Mouse (Mus musculus): Measurements from ENCODE around the gene Gm20388. TPM values are rescaled to one million over a fixed set of nuclear protein-coding genes. Genes with fewer than 3 reads are reported as not detected.

The Gm20388 gene
- polyA plus RNA-seq, 1 experiment from 2014 or later = not detected

GRCm38 (mm10) chr8:122299581-122300254, 2389.1 kb downstream of the Gm20388 start:
- H3K4me3 ChIP-seq (ENCODE audit: low read depth, low read length) = no peak overlapping the region
- H3K27ac ChIP-seq (ENCODE audit: low read depth, low read length) = no peak overlapping the region
- H3K36me3 ChIP-seq (ENCODE audit: control insufficient read depth, insufficient read depth, low read length) = no peaks in the 10 kb centered on the region
- H3K9ac ChIP-seq (ENCODE audit: low read length) = no peak overlapping the region
- H3K9me3 ChIP-seq (ENCODE audit: control insufficient read depth, low read length) = no peaks in the 10 kb centered on the region
- H3K27me3 ChIP-seq (ENCODE audit: control insufficient read depth, insufficient read depth, low read length) = no peaks in the 10 kb centered on the region
- H3K4me2 ChIP-seq = no peak overlapping the region
- H3K4me1 ChIP-seq (ENCODE audit: control insufficient read depth, insufficient read depth, low read length) = peaks cover 17% of the 10 kb centered on the region
- DNase-seq (ENCODE audit: low spot score, missing footprints) (no peak), ATAC-seq (ENCODE audit: low FRiP score) (no peak)
- 64% methylated on average over 16 of the region's 16 CpGs for WGBS

GRCm38 (mm10) chr8:122301081-122301480, 2390.4 kb downstream of the Gm20388 start:
- ATAC-seq (ENCODE audit: low FRiP score) (no peak), DNase-seq (ENCODE audit: low spot score, missing footprints) (no peak)
- Histone ChIP-seq H3K36me3 (ENCODE audit: control insufficient read depth, insufficient read depth, low read length) (no peaks in the 10 kb centered on the region), H3K4me3 (ENCODE audit: low read depth, low read length) (no peak overlapping the region), H3K9me3 (ENCODE audit: control insufficient read depth, low read length) (no peaks in the 10 kb centered on the region), H3K4me2 (no peak overlapping the region), H3K27me3 (ENCODE audit: control insufficient read depth, insufficient read depth, low read length) (no peaks in the 10 kb centered on the region), H3K9ac (ENCODE audit: low read length) (no peak overlapping the region), H3K4me1 (ENCODE audit: control insufficient read depth, insufficient read depth, low read length) (peaks cover 15% of the 10 kb centered on the region), H3K27ac (ENCODE audit: low read depth, low read length) (0 out of 2 replicates have a peak overlapping the region, but pooled peaks have one; percentile 5)
- 84% methylated on average over 13 of the region's 13 CpGs for WGBS

DNA sequence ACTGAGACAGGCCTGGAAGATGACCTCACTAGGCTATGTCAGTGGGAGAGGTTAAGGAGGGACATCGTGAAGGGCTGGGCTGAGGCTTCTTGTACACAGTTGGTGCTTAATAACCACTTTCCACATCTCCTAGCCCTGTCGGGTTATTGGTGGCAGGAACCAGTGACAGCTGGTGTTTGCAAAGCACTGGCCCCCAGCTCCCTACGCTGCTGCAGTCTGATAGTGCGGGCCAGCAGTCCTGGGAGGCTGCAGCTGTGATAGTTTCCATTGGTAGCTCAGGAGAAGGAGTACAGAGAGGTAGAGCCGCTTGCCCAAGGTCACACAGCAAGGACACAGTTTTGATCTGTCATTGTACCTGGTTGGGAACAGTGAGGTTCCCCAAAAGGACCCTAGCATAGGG, 2391.2 kb downstream of the Gm20388 start:
- no peak overlapping the region for H3K9ac ChIP-seq (ENCODE audit: low read length)
- no peaks in the 10 kb centered on the region for H3K27me3 ChIP-seq (ENCODE audit: control insufficient read depth, insufficient read depth, low read length)
- H3K4me1 ChIP-seq (ENCODE audit: control insufficient read depth, insufficient read depth, low read length) = peaks cover 7% of the 10 kb centered on the region
- no peak for DNase-seq (ENCODE audit: low spot score, missing footprints)
- H3K9me3 ChIP-seq (ENCODE audit: control insufficient read depth, low read length) = no peaks in the 10 kb centered on the region
- H3K36me3 ChIP-seq (ENCODE audit: control insufficient read depth, insufficient read depth, low read length) = no peaks in the 10 kb centered on the region
- no peak overlapping the region for H3K4me3 ChIP-seq (ENCODE audit: low read depth, low read length)
- ATAC-seq (ENCODE audit: low FRiP score) = no peak
- WGBS = 89% methylated on average over 5 of the region's 5 CpGs
- no peak overlapping the region for H3K27ac ChIP-seq (ENCODE audit: low read depth, low read length)
- no peak overlapping the region for H3K4me2 ChIP-seq

GRCm38 (mm10) chr8:122303451-122303850, 2392.8 kb downstream of the Gm20388 start:
- no peak for DNase-seq (ENCODE audit: low spot score, missing footprints)
- no peak overlapping the region for H3K9ac ChIP-seq (ENCODE audit: low read length)
- H3K9me3 ChIP-seq (ENCODE audit: control insufficient read depth, low read length) = no peaks in the 10 kb centered on the region
- H3K27me3 ChIP-seq (ENCODE audit: control insufficient read depth, insufficient read depth, low read length) = no peaks in the 10 kb centered on the region
- H3K4me3 ChIP-seq (ENCODE audit: low read depth, low read length) = no peak overlapping the region
- 70% methylated on average over 6 of the region's 6 CpGs for WGBS
- no peak overlapping the region for H3K4me2 ChIP-seq
- no peak overlapping the region for H3K27ac ChIP-seq (ENCODE audit: low read depth, low read length)
- no peaks in the 10 kb centered on the region for H3K36me3 ChIP-seq (ENCODE audit: control insufficient read depth, insufficient read depth, low read length)
- peaks cover 2% of the 10 kb centered on the region; the same call in 1 of the 2 replicates for H3K4me1 ChIP-seq (ENCODE audit: control insufficient read depth, insufficient read depth, low read length)
- no peak for ATAC-seq (ENCODE audit: low FRiP score)

GRCm38 (mm10) chr8:122304058-122304457, 2393.4 kb downstream of the Gm20388 start:
- Histone ChIP-seq H3K27me3 (ENCODE audit: control insufficient read depth, insufficient read depth, low read length) (no peaks in the 10 kb centered on the region), H3K27ac (ENCODE audit: low read depth, low read length) (no peak overlapping the region), H3K36me3 (ENCODE audit: control insufficient read depth, insufficient read depth, low read length) (no peaks in the 10 kb centered on the region), H3K4me2 (no peak overlapping the region), H3K9me3 (ENCODE audit: control insufficient read depth, low read length) (no peaks in the 10 kb centered on the region), H3K9ac (ENCODE audit: low read length) (no peak overlapping the region), H3K4me3 (ENCODE audit: low read depth, low read length) (no peak overlapping the region), H3K4me1 (ENCODE audit: control insufficient read depth, insufficient read depth, low read length) (peaks cover 2% of the 10 kb centered on the region; the same call in 1 of the 2 replicates)
- ATAC-seq (ENCODE audit: low FRiP score) (no peak), DNase-seq (ENCODE audit: low spot score, missing footprints) (no peak)
- WGBS = 5% methylated on average over 3 of the region's 3 CpGs

GRCm38 (mm10) chr8:122306660-122307399, 2396.2 kb downstream of the Gm20388 start:
- Histone ChIP-seq H3K4me2 (no peak overlapping the region), H3K27ac (ENCODE audit: low read depth, low read length) (no peak overlapping the region)

GRCm38 (mm10) chr8:122307836-122308235, 2397.2 kb downstream of the Gm20388 start:
- H3K9me3 ChIP-seq (ENCODE audit: control insufficient read depth, low read length) = no peaks in the 10 kb centered on the region
- no peaks in the 10 kb centered on the region for H3K27me3 ChIP-seq (ENCODE audit: control insufficient read depth, insufficient read depth, low read length)
- no peak overlapping the region for H3K9ac ChIP-seq (ENCODE audit: low read length)
- no peaks in the 10 kb centered on the region for H3K36me3 ChIP-seq (ENCODE audit: control insufficient read depth, insufficient read depth, low read length)
- no peak overlapping the region for H3K4me2 ChIP-seq
- DNase-seq (ENCODE audit: low spot score, missing footprints) = no peak
- H3K4me3 ChIP-seq (ENCODE audit: low read depth, low read length) = no peak overlapping the region
- WGBS = 80% methylated on average over 8 of the region's 8 CpGs
- H3K27ac ChIP-seq (ENCODE audit: low read depth, low read length) = no peak overlapping the region
- ATAC-seq (ENCODE audit: low FRiP score) = no peak
- H3K4me1 ChIP-seq (ENCODE audit: control insufficient read depth, insufficient read depth, low read length) = no peaks in the 10 kb centered on the region

More at GRCm38 (mm10) chr8:122306660-122307399, 2396.2 kb downstream of the Gm20388 start:
- DNase-seq (ENCODE audit: low spot score, missing footprints) (no peak), ATAC-seq (ENCODE audit: low FRiP score) (no peak)
- Histone ChIP-seq H3K9ac (ENCODE audit: low read length) (no peak overlapping the region), H3K4me3 (ENCODE audit: low read depth, low read length) (no peak overlapping the region), H3K27me3 (ENCODE audit: control insufficient read depth, insufficient read depth, low read length) (no peaks in the 10 kb centered on the region), H3K9me3 (ENCODE audit: control insufficient read depth, low read length) (no peaks in the 10 kb centered on the region), H3K4me1 (ENCODE audit: control insufficient read depth, insufficient read depth, low read length) (peaks cover 2% of the 10 kb centered on the region; the same call in 1 of the 2 replicates), H3K36me3 (ENCODE audit: control insufficient read depth, insufficient read depth, low read length) (no peaks in the 10 kb centered on the region)
- WGBS = 84% methylated on average over 26 of the region's 26 CpGs

DNA sequence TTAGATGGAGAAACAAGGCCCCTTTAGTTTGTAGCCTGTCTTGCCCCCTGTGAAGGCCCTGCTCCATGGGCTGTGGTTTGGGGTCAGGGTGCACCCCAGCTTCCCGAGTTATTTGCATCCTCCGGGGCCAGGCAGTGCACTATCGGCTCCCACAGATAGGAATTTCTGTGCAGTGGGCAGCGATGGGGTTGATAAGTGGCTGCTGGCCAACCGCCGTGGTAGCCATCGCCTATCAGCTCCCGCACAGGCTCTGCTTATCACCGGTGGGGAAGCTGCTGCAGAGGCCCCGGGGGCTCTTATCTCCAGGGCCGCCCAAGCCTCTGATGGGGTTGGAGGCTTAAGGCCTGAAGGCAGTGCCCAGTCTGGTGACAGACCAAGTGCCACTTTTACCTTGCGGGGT, 2398.6 kb downstream of the Gm20388 start:
- ATAC-seq (ENCODE audit: low FRiP score) (no peak), DNase-seq (ENCODE audit: low spot score, missing footprints) (no peak)
- Histone ChIP-seq H3K9me3 (ENCODE audit: control insufficient read depth, low read length) (no peaks in the 10 kb centered on the region), H3K27me3 (ENCODE audit: control insufficient read depth, insufficient read depth, low read length) (no peaks in the 10 kb centered on the region), H3K27ac (ENCODE audit: low read depth, low read length) (no peak overlapping the region), H3K9ac (ENCODE audit: low read length) (no peak overlapping the region), H3K4me2 (no peak overlapping the region), H3K4me3 (ENCODE audit: low read depth, low read length) (no peak overlapping the region), H3K4me1 (ENCODE audit: control insufficient read depth, insufficient read depth, low read length) (no peaks in the 10 kb centered on the region), H3K36me3 (ENCODE audit: control insufficient read depth, insufficient read depth, low read length) (no peaks in the 10 kb centered on the region)
- 81% methylated on average over 12 of the region's 12 CpGs for WGBS

DNA sequence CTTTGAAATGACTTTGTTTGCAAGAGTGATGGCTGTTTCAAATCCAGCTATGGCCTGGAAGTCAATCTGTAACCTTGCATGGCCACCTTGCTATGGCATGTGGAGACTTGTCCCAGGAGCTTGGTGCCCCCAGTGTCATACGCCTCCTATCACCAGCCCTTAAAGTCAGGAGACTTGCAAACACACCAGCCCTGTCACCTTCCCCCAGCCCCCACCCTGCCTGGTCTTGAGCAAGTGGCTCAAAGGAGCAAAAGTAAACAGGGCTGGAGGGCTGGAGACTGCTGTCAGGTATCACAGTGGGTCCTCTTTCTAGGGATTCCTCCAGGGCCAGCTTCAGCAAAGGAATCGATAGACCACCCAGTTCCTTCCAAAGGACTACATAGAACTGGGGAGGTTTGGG, 2400.5 kb downstream of the Gm20388 start:
- H3K4me2 ChIP-seq = no peak overlapping the region
- ATAC-seq (ENCODE audit: low FRiP score) (no peak), DNase-seq (ENCODE audit: low spot score, missing footprints) (no peak)
- no peaks in the 10 kb centered on the region for H3K4me1 ChIP-seq (ENCODE audit: control insufficient read depth, insufficient read depth, low read length)
- H3K27me3 ChIP-seq (ENCODE audit: control insufficient read depth, insufficient read depth, low read length) = no peaks in the 10 kb centered on the region
- H3K9me3 ChIP-seq (ENCODE audit: control insufficient read depth, low read length) = no peaks in the 10 kb centered on the region
- no peak overlapping the region for H3K9ac ChIP-seq (ENCODE audit: low read length)
- 75% methylated on average over 2 of the region's 2 CpGs for WGBS
- no peak overlapping the region for H3K4me3 ChIP-seq (ENCODE audit: low read depth, low read length)
- no peaks in the 10 kb centered on the region for H3K36me3 ChIP-seq (ENCODE audit: control insufficient read depth, insufficient read depth, low read length)
- no peak overlapping the region for H3K27ac ChIP-seq (ENCODE audit: low read depth, low read length)

Measured in midbrain, embryonic 11.5 days (tissue).